Comparison of ENCODE assay signal across 10 mouse cellular contexts in the genomic region with DNA sequence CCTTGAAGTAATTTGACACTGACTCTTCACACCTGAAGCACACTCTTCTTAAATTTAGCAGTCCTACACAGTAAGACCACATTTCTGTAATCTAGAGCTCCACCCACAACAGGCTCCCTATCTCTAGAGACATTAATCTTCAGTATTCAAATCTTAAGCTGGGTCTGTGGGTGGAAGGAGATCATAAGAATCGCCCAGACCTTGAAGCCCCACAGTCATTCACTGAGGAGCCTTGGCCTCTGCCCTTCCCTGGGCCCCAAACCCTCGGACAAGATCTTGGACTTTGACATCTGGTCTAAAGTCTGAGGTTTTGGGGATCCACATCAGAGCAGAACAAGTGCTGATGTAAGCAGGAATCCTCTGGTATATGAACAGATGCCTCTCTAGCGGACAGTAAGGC. TPM values are rescaled to one million over a fixed set of nuclear protein-coding genes. Genes with fewer than 3 reads are reported as not detected.
A peak's percentile ranks its signal among the peaks of the same experiment; 100 is the strongest.
DNase-seq lines count a peak whose midpoint lies in the region; ATAC-seq and TF ChIP-seq lines count a peak whose summit lies in the region.
"Had no signal": no experiment of that assay in that cellular context is flagged by ENCODE, and none has a peak within 500 bp of the region (broad histone marks: within the 10 kb centered on the region; RNA-seq: fewer than 3 reads in every experiment).

No protein-coding gene starts in this region.

- TF ChIP-seq CTCF in heart, postnatal 0 days (IDR thresholded peaks at IDR 0.05; ENCODE audit: low read depth): no peak
- TF ChIP-seq CTCF in midbrain, postnatal 0 days (IDR thresholded peaks at IDR 0.05): no peak

- no peak for TF ChIP-seq EP300 in heart, postnatal 0 days (IDR thresholded peaks at IDR 0.05; ENCODE audit: low read depth)

- WGBS in heart, postnatal 0 days: 63% methylated on average over 3 of the region's 3 CpGs
- WGBS in embryonic facial prominence, embryonic 12.5 days: 35% methylated on average over 3 of the region's 3 CpGs
- 36% methylated on average over 3 of the region's 3 CpGs for WGBS in intestine, embryonic 16.5 days
- WGBS in midbrain, postnatal 0 days: 42% methylated on average over 3 of the region's 3 CpGs

- no peaks in the 10 kb centered on the region for H3K27me3 ChIP-seq in heart, postnatal 0 days (ENCODE audit: control insufficient read depth, insufficient read depth, low read length)
- H3K27me3 ChIP-seq in embryonic facial prominence, embryonic 12.5 days: peaks cover 14% of the 10 kb centered on the region; the same call in 1 of the 2 replicates
- H3K27me3 ChIP-seq in intestine, embryonic 16.5 days (replicated peaks; ENCODE audit: control insufficient read depth, insufficient read depth, low read length): no peaks in the 10 kb centered on the region
- no peaks in the 10 kb centered on the region for H3K27me3 ChIP-seq in midbrain, postnatal 0 days (ENCODE audit: insufficient read depth, low read length)

- peak overlapping the region; percentile 71 for H3K4me3 ChIP-seq in heart, postnatal 0 days (ENCODE audit: low read depth, low read length)
- peak overlapping the region; percentile 71; the same call in 1 of the 2 replicates for H3K4me3 ChIP-seq in embryonic facial prominence, embryonic 12.5 days
- no peak overlapping the region for H3K4me3 ChIP-seq in intestine, embryonic 16.5 days (ENCODE audit: low read length)
- H3K4me3 ChIP-seq in midbrain, postnatal 0 days (ENCODE audit: low read depth, low read length): peak overlapping the region; percentile 83

- no peaks in the 10 kb centered on the region for H3K36me3 ChIP-seq in heart, postnatal 0 days (replicated peaks; ENCODE audit: control insufficient read depth, insufficient read depth, low read length)
- no peaks in the 10 kb centered on the region for H3K36me3 ChIP-seq in embryonic facial prominence, embryonic 12.5 days
- no peaks in the 10 kb centered on the region for H3K36me3 ChIP-seq in intestine, embryonic 16.5 days (ENCODE audit: control insufficient read depth, insufficient read depth, low read length)
- H3K36me3 ChIP-seq in midbrain, postnatal 0 days (ENCODE audit: insufficient read depth, low read length): no peaks in the 10 kb centered on the region

- no peak overlapping the region for H3K27ac ChIP-seq in heart, postnatal 0 days (ENCODE audit: low read depth)
- H3K27ac ChIP-seq in embryonic facial prominence, embryonic 12.5 days: no peak overlapping the region
- H3K27ac ChIP-seq in intestine, embryonic 16.5 days (ENCODE audit: low read length): no peak overlapping the region
- H3K27ac ChIP-seq in midbrain, postnatal 0 days (ENCODE audit: low read depth, low read length): no peak overlapping the region

- peak overlapping the region; percentile 85; the same call in 1 of the 2 replicates for H3K9ac ChIP-seq in heart, postnatal 0 days (replicated peaks; ENCODE audit: low read depth, low read length)
- H3K9ac ChIP-seq in embryonic facial prominence, embryonic 12.5 days: peak overlapping the region; percentile 72
- H3K9ac ChIP-seq in intestine, embryonic 16.5 days (ENCODE audit: low read depth, low read length): 0 out of 2 replicates have a peak overlapping the region, but pooled peaks have one; percentile 79
- peak overlapping the region; percentile 70; the same call in 1 of the 2 replicates for H3K9ac ChIP-seq in midbrain, postnatal 0 days (replicated peaks; ENCODE audit: low read length, poor library complexity, severe bottlenecking)

- H3K9me3 ChIP-seq in heart, postnatal 0 days (replicated peaks; ENCODE audit: control insufficient read depth, low read length): no peaks in the 10 kb centered on the region
- H3K9me3 ChIP-seq in embryonic facial prominence, embryonic 12.5 days: no peaks in the 10 kb centered on the region
- no peaks in the 10 kb centered on the region for H3K9me3 ChIP-seq in intestine, embryonic 16.5 days (ENCODE audit: control insufficient read depth, low read length)
- no peaks in the 10 kb centered on the region for H3K9me3 ChIP-seq in midbrain, postnatal 0 days (ENCODE audit: low read length)

- DNase-seq in heart, postnatal 0 days (ENCODE audit: low spot score): no peak
- no peak for DNase-seq in heart, postnatal 25 days (ENCODE audit: low spot score)
- no peak for DNase-seq in midbrain, postnatal 0 days (ENCODE audit: low spot score)
- no peak for DNase-seq in cerebellum, postnatal 25 days
- no peak for DNase-seq in thymus, adult 18-20 months
- DNase-seq in spleen, adult 18-20 months: no peak

- intact Hi-C loops in heart, postnatal 25 days (cut with DNase I): loop anchor here (2.0 kb wide), 1 partner anchor 27 kb away; no protein-coding TSS in a partner anchor

- H3K4me2 ChIP-seq in heart, postnatal 0 days (ENCODE audit: low read depth, low read length): peak overlapping the region; percentile 99
- peak overlapping the region; percentile 97 for H3K4me2 ChIP-seq in embryonic facial prominence, embryonic 12.5 days (replicated peaks)
- peak overlapping the region; percentile 96 for H3K4me2 ChIP-seq in intestine, embryonic 16.5 days (ENCODE audit: low read depth, low read length)
- peak overlapping the region; percentile 89 for H3K4me2 ChIP-seq in midbrain, postnatal 0 days (ENCODE audit: low read depth, low read length, poor library complexity, severe bottlenecking)

- no peak for ATAC-seq in heart, postnatal 0 days (ENCODE audit: insufficient read depth, low read depth)
- peak; percentile 43 for ATAC-seq in embryonic facial prominence, embryonic 12.5 days (ENCODE audit: insufficient number of reproducible peaks, insufficient read depth, low FRiP score, low TSS enrichment)
- peak; percentile 8 for ATAC-seq in intestine, embryonic 16.5 days
- ATAC-seq in midbrain, postnatal 0 days (ENCODE audit: low FRiP score): no peak

- H3K4me1 ChIP-seq in heart, postnatal 0 days (ENCODE audit: control insufficient read depth, insufficient read depth): peaks cover 30% of the 10 kb centered on the region
- H3K4me1 ChIP-seq in embryonic facial prominence, embryonic 12.5 days: peaks cover 8% of the 10 kb centered on the region
- peaks cover 13% of the 10 kb centered on the region for H3K4me1 ChIP-seq in intestine, embryonic 16.5 days (ENCODE audit: control insufficient read depth, insufficient read depth, low read length)
- H3K4me1 ChIP-seq in midbrain, postnatal 0 days (ENCODE audit: insufficient read depth, low read length): no peaks in the 10 kb centered on the region

RNA-seq across cellular contexts. Expression of gene A930018P22Rik, which starts 1.0 kb away (rescaled TPM):
- not detected in 2 replicates for total RNA-seq in heart, postnatal 0 days (2014; rRNA removed; ENCODE audit: low replicate concordance)
- 0.42 and 0.58 TPM in 2 replicates for polyA plus RNA-seq in heart, postnatal 0 days (2015; fragmentation: Nextera tagmentation; extraction: Ambion mirVana)
- under 1 TPM; 0.42 to 0.56 TPM for total RNA-seq in heart, postnatal 25 days (2021)
- polyA plus RNA-seq in embryonic facial prominence, embryonic 12.5 days (2016; fragmentation: Nextera tagmentation; extraction: Ambion mirVana): not detected in 2 replicates
- 0.16 and 0.28 TPM in 2 replicates for polyA plus RNA-seq in intestine, embryonic 16.5 days (2015; fragmentation: Nextera tagmentation; extraction: Ambion mirVana)
- not detected in 2 replicates for total RNA-seq in midbrain, postnatal 0 days (2014; rRNA removed)
- polyA plus RNA-seq in midbrain, postnatal 0 days (2015; fragmentation: Nextera tagmentation; extraction: Ambion mirVana): 0.26 TPM in 1 of 2 replicates, not detected in the other
- total RNA-seq: ES-E14 had no signal

RNA-seq across cellular contexts. Expression of gene Cd59a, which starts 27.9 kb away (rescaled TPM):
- 28.3 and 40.6 TPM in 2 replicates for total RNA-seq in heart, postnatal 0 days (2014; rRNA removed; ENCODE audit: low replicate concordance)
- 90.7 and 96.5 TPM in 2 replicates for polyA plus RNA-seq in heart, postnatal 0 days (2015; fragmentation: Nextera tagmentation; extraction: Ambion mirVana)
- total RNA-seq in heart, postnatal 25 days (2021): 10 to 100 TPM; 48.8 to 49.2 TPM
- polyA plus RNA-seq in embryonic facial prominence, embryonic 12.5 days (2016; fragmentation: Nextera tagmentation; extraction: Ambion mirVana): 22.3 and 23.0 TPM in 2 replicates
- polyA plus RNA-seq in intestine, embryonic 16.5 days (2015; fragmentation: Nextera tagmentation; extraction: Ambion mirVana): 36.0 and 37.8 TPM in 2 replicates
- 3.2 and 5.7 TPM in 2 replicates for total RNA-seq in midbrain, postnatal 0 days (2014; rRNA removed)
- 13.1 and 14.6 TPM in 2 replicates for polyA plus RNA-seq in midbrain, postnatal 0 days (2015; fragmentation: Nextera tagmentation; extraction: Ambion mirVana)

RNA-seq across cellular contexts. Expression of gene Cd59b, which starts 53.9 kb away (rescaled TPM):
- 1.1 and 4.2 TPM in 2 replicates for total RNA-seq in heart, postnatal 0 days (2014; rRNA removed; ENCODE audit: low replicate concordance)
- 1.6 and 2.8 TPM in 2 replicates for polyA plus RNA-seq in heart, postnatal 0 days (2015; fragmentation: Nextera tagmentation; extraction: Ambion mirVana)
- total RNA-seq in heart, postnatal 25 days (2021): 1 to 10 TPM; 1.4 to 3.4 TPM
- 4.0 and 5.1 TPM in 2 replicates for polyA plus RNA-seq in embryonic facial prominence, embryonic 12.5 days (2016; fragmentation: Nextera tagmentation; extraction: Ambion mirVana)
- polyA plus RNA-seq in intestine, embryonic 16.5 days (2015; fragmentation: Nextera tagmentation; extraction: Ambion mirVana): 6.8 and 7.7 TPM in 2 replicates
- 1.5 TPM in 1 of 2 replicates, not detected in the other for total RNA-seq in midbrain, postnatal 0 days (2014; rRNA removed)
- polyA plus RNA-seq in midbrain, postnatal 0 days (2015; fragmentation: Nextera tagmentation; extraction: Ambion mirVana): 1.5 and 2.4 TPM in 2 replicates

RNA-seq across cellular contexts. Expression of gene Gm10799, which starts 55.2 kb away (rescaled TPM):
- not detected in 2 replicates for total RNA-seq in heart, postnatal 0 days (2014; rRNA removed; ENCODE audit: low replicate concordance)
- not detected in 2 replicates for polyA plus RNA-seq in heart, postnatal 0 days (2015; fragmentation: Nextera tagmentation; extraction: Ambion mirVana)
- total RNA-seq in heart, postnatal 25 days (2021): not detected
- not detected in 2 replicates for polyA plus RNA-seq in embryonic facial prominence, embryonic 12.5 days (2016; fragmentation: Nextera tagmentation; extraction: Ambion mirVana)
- not detected in 2 replicates for polyA plus RNA-seq in intestine, embryonic 16.5 days (2015; fragmentation: Nextera tagmentation; extraction: Ambion mirVana)
- total RNA-seq in midbrain, postnatal 0 days (2014; rRNA removed): not detected in 2 replicates
- polyA plus RNA-seq in midbrain, postnatal 0 days (2015; fragmentation: Nextera tagmentation; extraction: Ambion mirVana): not detected in 2 replicates
- total RNA-seq: ES-E14 had no signal
- polyA plus RNA-seq: frontal cortex, adult 2 months had no signal

RNA-seq across cellular contexts. Expression of gene Gm10912, which starts 57.9 kb away (rescaled TPM):
- not detected in 2 replicates for total RNA-seq in heart, postnatal 0 days (2014; rRNA removed; ENCODE audit: low replicate concordance)
- polyA plus RNA-seq in heart, postnatal 0 days (2015; fragmentation: Nextera tagmentation; extraction: Ambion mirVana): 0.07 TPM in 1 of 2 replicates, not detected in the other
- total RNA-seq in heart, postnatal 25 days (2021): under 1 TPM in 1 of 2 experiments, not detected in 1; 0.25 TPM
- not detected in 2 replicates for polyA plus RNA-seq in embryonic facial prominence, embryonic 12.5 days (2016; fragmentation: Nextera tagmentation; extraction: Ambion mirVana)
- polyA plus RNA-seq in intestine, embryonic 16.5 days (2015; fragmentation: Nextera tagmentation; extraction: Ambion mirVana): not detected in 2 replicates
- total RNA-seq in midbrain, postnatal 0 days (2014; rRNA removed): 0.19 TPM in 1 of 2 replicates, not detected in the other
- not detected in 2 replicates for polyA plus RNA-seq in midbrain, postnatal 0 days (2015; fragmentation: Nextera tagmentation; extraction: Ambion mirVana)
- total RNA-seq: ES-E14 had no signal

Comparison
In these comparisons a context has a peak if more than half of its experiments do, and no peak if none do; other contexts are left out.
1. ATAC-seq: peak in embryonic facial prominence, embryonic 12.5 days (single experiment) and intestine, embryonic 16.5 days (single experiment); none in heart, postnatal 0 days (single experiment) and midbrain, postnatal 0 days (single experiment).
2. Peak in every context shown above with its lines, with median percentiles within 50 percentile points of each other: H3K4me2 ChIP-seq and H3K9ac ChIP-seq.